ENCODE assay signal across 8 mouse cellular contexts in the genomic region with DNA sequence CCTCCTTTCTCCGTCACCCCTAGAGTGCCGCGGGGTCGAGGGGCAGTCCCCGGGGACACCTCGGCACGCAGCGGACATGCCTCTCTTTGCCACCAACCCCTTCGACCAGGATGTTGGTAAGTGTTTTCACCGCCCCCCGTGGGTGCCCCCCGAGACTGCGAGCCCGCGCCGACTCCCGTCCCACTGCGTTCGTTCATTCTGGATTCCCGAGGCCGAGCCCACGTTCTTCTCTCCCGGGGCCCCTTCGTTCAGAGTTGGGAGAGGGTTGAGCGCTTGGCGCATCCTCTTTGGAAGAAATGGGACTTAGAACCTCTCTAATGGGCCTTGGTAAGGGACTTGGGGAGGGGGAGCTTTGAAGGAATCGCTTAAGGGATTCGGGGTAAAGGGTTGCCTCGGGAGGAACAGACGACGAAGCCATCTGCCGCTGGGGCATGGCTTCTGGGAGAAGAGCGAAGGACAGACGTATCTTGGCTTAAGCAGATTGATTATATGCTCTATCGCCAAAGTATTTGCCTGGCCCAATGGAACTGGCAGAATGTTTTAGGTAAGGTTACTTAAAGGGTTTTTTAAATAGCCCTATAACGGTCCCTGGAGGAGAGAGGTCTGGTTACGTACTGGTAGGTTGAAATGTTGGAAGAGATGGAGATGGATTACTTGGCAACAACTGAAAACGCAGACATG. TPM values are rescaled to one million over a fixed set of nuclear protein-coding genes. Genes with fewer than 3 reads are reported as not detected.
DNase-seq lines count a peak whose midpoint lies in the region; ATAC-seq and TF ChIP-seq lines count a peak whose summit lies in the region.

No protein-coding gene starts in this region.

- no peaks in the 10 kb centered on the region for H3K27me3 ChIP-seq in testis, adult 2 months (ENCODE audit: control insufficient read depth, insufficient read depth, low read length)
- H3K27me3 ChIP-seq in embryonic facial prominence, embryonic 13.5 days: no peaks in the 10 kb centered on the region
- H3K27me3 ChIP-seq in limb, embryonic 10.5 days (ENCODE audit: low read depth, poor library complexity, severe bottlenecking): no peaks in the 10 kb centered on the region
- no peaks in the 10 kb centered on the region for H3K27me3 ChIP-seq in midbrain, postnatal 0 days (ENCODE audit: insufficient read depth, low read length)

- no peaks in the 10 kb centered on the region for H3K9me3 ChIP-seq in embryonic facial prominence, embryonic 13.5 days
- H3K9me3 ChIP-seq in limb, embryonic 10.5 days (replicated peaks): no peaks in the 10 kb centered on the region
- no peaks in the 10 kb centered on the region for H3K9me3 ChIP-seq in midbrain, postnatal 0 days (ENCODE audit: low read length)

- H3K9ac ChIP-seq in embryonic facial prominence, embryonic 13.5 days: peak overlapping the region; percentile 85
- peak overlapping the region; percentile 83 for H3K9ac ChIP-seq in midbrain, postnatal 0 days (replicated peaks; ENCODE audit: low read length, poor library complexity, severe bottlenecking)

- H3K27ac ChIP-seq in testis, adult 2 months (ENCODE audit: control insufficient read depth, insufficient read depth, low read depth, low read length): peak overlapping the region; percentile 98
- peak overlapping the region; percentile 95 for H3K27ac ChIP-seq in embryonic facial prominence, embryonic 13.5 days
- peak overlapping the region; percentile 99 for H3K27ac ChIP-seq in limb, embryonic 10.5 days
- H3K27ac ChIP-seq in midbrain, postnatal 0 days (ENCODE audit: low read depth, low read length): peak overlapping the region; percentile 97

- H3K4me1 ChIP-seq in testis, adult 2 months (ENCODE audit: control insufficient read depth, insufficient read depth, low read length): no peaks in the 10 kb centered on the region; the same call in 1 of the 2 replicates
- peaks cover 20% of the 10 kb centered on the region for H3K4me1 ChIP-seq in embryonic facial prominence, embryonic 13.5 days
- peaks cover 13% of the 10 kb centered on the region for H3K4me1 ChIP-seq in limb, embryonic 10.5 days
- H3K4me1 ChIP-seq in midbrain, postnatal 0 days (ENCODE audit: insufficient read depth, low read length): peaks cover 12% of the 10 kb centered on the region; the same call in 1 of the 2 replicates

- TF ChIP-seq CTCF in testis, adult 2 months (IDR thresholded peaks at IDR 0.05; ENCODE audit: control insufficient read depth, insufficient read depth, insufficient replicate concordance, low read depth, low read length): no peak
- TF ChIP-seq CTCF in midbrain, postnatal 0 days (IDR thresholded peaks at IDR 0.05): peak; percentile 0; the same call in 1 of the 2 replicates

- no peak for ATAC-seq in embryonic facial prominence, embryonic 13.5 days (ENCODE audit: insufficient number of reproducible peaks, insufficient read depth, low FRiP score, low TSS enrichment, low read depth)
- no peak; the same call in none of the 2 replicates for ATAC-seq in midbrain, postnatal 0 days (ENCODE audit: low FRiP score)

- H3K36me3 ChIP-seq in testis, adult 2 months (ENCODE audit: control insufficient read depth, insufficient read depth, low read length): no peaks in the 10 kb centered on the region
- no peaks in the 10 kb centered on the region for H3K36me3 ChIP-seq in embryonic facial prominence, embryonic 13.5 days
- 0 out of 2 replicates have a peak, but pooled peaks cover 2% of the 10 kb centered on the region for H3K36me3 ChIP-seq in limb, embryonic 10.5 days
- no peaks in the 10 kb centered on the region for H3K36me3 ChIP-seq in midbrain, postnatal 0 days (ENCODE audit: insufficient read depth, low read length)

- no peak for DNase-seq in testis, postnatal 14 days (ENCODE audit: low spot score)
- no peak for DNase-seq in limb, embryonic 10.5 days (ENCODE audit: low spot score)
- peak; percentile 50 for DNase-seq in midbrain, postnatal 0 days (ENCODE audit: low spot score)
- no peak for DNase-seq in retina, embryonic 14.5 days (ENCODE audit: low spot score)
- no peak for DNase-seq in cerebellum, postnatal 36 days
- DNase-seq in adrenal gland, postnatal 36 days: no peak

- TF ChIP-seq POLR2A in testis, adult 2 months (IDR thresholded peaks at IDR 0.05; ENCODE audit: control insufficient read depth, low read depth, low read length): no peak

- H3K4me2 ChIP-seq in embryonic facial prominence, embryonic 13.5 days: peak overlapping the region; percentile 69
- H3K4me2 ChIP-seq in midbrain, postnatal 0 days (ENCODE audit: low read depth, low read length, poor library complexity, severe bottlenecking): peak overlapping the region; percentile 61

- under 1% methylated on average over 33 of the region's 38 CpGs for WGBS in embryonic facial prominence, embryonic 13.5 days
- under 1% methylated on average over 38 of the region's 38 CpGs for whole genome bisulfite sequencing in limb, embryonic 10.5 days
- under 1% methylated on average over 38 of the region's 38 CpGs for WGBS in midbrain, postnatal 0 days

- peak overlapping the region; percentile 100 for H3K4me3 ChIP-seq in testis, adult 2 months (ENCODE audit: control insufficient read depth, low read depth, low read length)
- H3K4me3 ChIP-seq in embryonic facial prominence, embryonic 13.5 days: peak overlapping the region; percentile 62
- peak overlapping the region; percentile 80 for H3K4me3 ChIP-seq in limb, embryonic 10.5 days
- H3K4me3 ChIP-seq in midbrain, postnatal 0 days (ENCODE audit: low read depth, low read length): peak overlapping the region; percentile 92

RNA-seq across cellular contexts. Expression of gene Stam, which starts 0.5 kb away (rescaled TPM):
- polyA plus RNA-seq in testis, adult 2 months (2012; rRNA removed): 8.1 and 8.3 TPM in 2 replicates
- 68.2 and 72.8 TPM in 2 replicates for polyA plus RNA-seq in embryonic facial prominence, embryonic 13.5 days (2015; fragmentation: Nextera tagmentation; extraction: Ambion mirVana)
- 65.6 and 73.7 TPM in 2 replicates for polyA plus RNA-seq in limb, embryonic 10.5 days (2016; fragmentation: Nextera tagmentation; extraction: Ambion mirVana)
- 93.8 and 106 TPM in 2 replicates for total RNA-seq in midbrain, postnatal 0 days (2014; rRNA removed)
- polyA plus RNA-seq in midbrain, postnatal 0 days (2015; fragmentation: Nextera tagmentation; extraction: Ambion mirVana): 104 and 105 TPM in 2 replicates
- 10 to 100 TPM; 49.1 to 59.1 TPM for total RNA-seq in adrenal gland, postnatal 36 days (2021)

RNA-seq across cellular contexts. Expression of gene Hacd1, which starts 18.4 kb away (rescaled TPM):
- polyA plus RNA-seq in testis, adult 2 months (2012; rRNA removed): 45.7 and 49.9 TPM in 2 replicates
- 55.6 and 61.5 TPM in 2 replicates for polyA plus RNA-seq in embryonic facial prominence, embryonic 13.5 days (2015; fragmentation: Nextera tagmentation; extraction: Ambion mirVana)
- 43.3 and 54.9 TPM in 2 replicates for polyA plus RNA-seq in limb, embryonic 10.5 days (2016; fragmentation: Nextera tagmentation; extraction: Ambion mirVana)
- total RNA-seq in midbrain, postnatal 0 days (2014; rRNA removed): 51.2 and 66.4 TPM in 2 replicates
- polyA plus RNA-seq in midbrain, postnatal 0 days (2015; fragmentation: Nextera tagmentation; extraction: Ambion mirVana): 81.5 and 83.4 TPM in 2 replicates
- total RNA-seq in adrenal gland, postnatal 36 days (2021): 10 to 100 TPM; 21.6 to 41.6 TPM
